Mouse (Mus musculus): ENCODE measurements around the gene Cfap46. TPM values are rescaled to one million over a fixed set of nuclear protein-coding genes. Genes with fewer than 3 reads are reported as not detected.
"Not testable (repeated sequence)": the region's sequence is repeated elsewhere in the genome, so short reads cannot be mapped to it uniquely, and the experiment has no call there.

Cfap46 gene
- total RNA-seq, 2 experiments from 2014 or later, result 0.16 TPM; not detected in 1

DNA sequence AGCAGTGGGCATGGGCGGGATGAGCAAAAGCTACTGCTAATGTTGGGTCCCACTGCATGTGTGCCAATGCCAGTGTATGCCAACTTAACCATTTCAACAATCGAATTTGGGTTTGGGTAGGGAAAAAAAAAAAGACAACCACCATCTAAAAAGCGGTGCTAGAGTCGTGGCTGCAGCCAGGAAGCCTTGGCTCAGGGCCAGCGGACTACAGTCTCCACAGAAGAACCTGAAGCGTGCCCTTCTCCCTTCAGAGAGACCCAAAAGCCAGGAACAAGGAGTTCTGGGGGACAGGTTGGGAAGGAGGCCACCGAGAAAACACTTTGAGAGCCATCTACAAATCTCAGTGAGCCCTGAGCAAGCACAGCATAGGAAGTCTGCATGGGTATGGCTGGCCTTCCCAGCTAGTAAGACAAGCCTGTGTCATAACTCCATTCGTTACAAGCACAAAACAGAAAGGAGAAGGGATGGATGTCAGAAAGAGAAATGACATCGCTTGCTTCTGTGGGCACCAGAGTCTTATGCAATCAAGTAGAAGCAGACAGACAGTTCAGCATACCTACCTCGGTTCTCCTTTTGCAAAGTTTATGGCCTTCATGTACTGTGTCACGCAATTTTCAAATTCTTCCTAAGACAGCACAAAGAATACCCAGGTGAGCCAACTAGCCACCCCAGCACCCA lies 1.6 kb downstream of the Cfap46 start:
- intact Hi-C loops (cut with DNase I), result no loop called here
- DNase-seq (ENCODE audit: low spot score), result no peak

DNA sequence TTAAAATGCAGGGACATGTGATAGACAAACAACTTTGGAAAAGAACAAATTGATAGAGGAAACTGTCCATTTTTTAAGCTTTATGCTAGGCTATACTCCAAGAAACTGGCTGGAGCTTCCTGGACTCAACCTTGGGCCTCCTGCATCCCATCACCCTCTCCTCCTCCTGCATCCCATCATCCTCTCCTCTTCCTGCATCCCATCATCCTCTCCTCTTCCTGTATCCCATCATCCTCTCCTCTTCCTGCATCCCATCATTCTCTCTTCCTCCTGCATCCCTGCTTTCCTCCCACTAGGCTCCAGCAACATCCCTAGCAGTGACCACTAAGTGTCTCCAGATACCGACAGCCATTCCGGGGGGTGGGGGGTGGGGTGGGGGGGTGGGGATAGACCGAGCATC lies 7.2 kb downstream of the Cfap46 start:
- DNase-seq (ENCODE audit: low spot score), result no peak
- intact Hi-C loops (cut with DNase I), result no loop called here

DNA sequence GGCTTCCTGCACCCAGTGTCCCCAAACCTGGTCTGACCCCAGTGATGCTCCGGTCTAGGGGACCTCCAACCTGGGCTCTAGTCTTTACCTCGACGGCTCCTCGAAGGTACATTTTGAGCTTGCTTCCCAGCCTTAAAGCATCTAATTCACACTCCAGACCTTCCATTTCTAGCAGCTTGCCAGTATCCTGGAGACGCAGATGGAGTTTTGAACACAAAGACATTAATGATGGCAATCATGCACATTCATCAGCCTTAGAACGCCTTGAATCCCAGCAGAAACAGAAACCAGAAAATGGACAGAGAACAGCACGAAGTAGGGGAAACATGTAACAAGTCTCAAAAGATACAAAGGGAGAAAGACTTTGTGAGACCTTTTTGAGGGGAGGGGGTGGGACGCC lies 16.7 kb downstream of the Cfap46 start:
- intact Hi-C loops (cut with DNase I), result no loop called here
- DNase-seq (ENCODE audit: low spot score), result no peak

DNA sequence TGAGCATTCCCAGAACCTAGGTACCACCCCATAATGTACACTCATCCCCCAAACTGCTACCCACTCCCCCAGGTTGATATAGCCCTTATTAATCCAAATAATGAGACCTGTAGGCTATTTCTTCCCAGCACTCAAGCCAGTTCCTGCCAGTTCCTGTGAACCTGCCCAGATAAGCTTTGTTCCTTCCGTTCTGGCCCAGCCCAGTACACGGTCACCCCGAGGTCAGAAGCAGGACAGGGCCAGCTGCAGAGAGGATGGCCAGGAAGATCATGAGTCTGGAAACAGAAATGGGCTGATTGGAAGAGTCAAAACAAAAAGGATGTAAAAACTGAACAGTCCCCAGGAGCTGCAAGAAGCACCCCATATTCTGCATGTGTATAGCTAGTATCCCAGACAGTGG lies 20.3 kb downstream of the Cfap46 start:
- DNase-seq (ENCODE audit: low spot score), result no peak
- intact Hi-C loops (cut with DNase I), result no loop called here

DNA sequence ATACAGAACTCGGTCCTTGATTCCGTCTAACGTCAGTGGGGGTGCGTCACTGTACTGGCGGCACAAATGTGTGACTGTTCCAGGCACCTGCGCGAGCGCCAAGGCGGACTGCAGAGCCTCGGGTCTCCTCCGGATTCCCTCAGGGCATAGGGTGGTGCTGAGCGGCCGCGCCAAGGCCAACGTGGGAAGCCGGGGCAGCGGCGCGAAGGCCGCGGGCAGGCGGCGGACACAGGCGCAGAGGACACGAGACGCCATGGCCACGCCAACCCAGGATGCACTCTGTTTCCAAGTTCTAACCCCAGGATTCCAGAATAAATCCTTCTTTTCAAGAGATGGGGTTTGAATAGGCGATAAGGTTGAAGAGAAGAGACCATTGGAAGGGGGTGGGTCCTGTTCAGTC lies 23.7 kb downstream of the Cfap46 start:
- intact Hi-C loops (cut with DNase I), result not testable (repeated sequence)

DNA sequence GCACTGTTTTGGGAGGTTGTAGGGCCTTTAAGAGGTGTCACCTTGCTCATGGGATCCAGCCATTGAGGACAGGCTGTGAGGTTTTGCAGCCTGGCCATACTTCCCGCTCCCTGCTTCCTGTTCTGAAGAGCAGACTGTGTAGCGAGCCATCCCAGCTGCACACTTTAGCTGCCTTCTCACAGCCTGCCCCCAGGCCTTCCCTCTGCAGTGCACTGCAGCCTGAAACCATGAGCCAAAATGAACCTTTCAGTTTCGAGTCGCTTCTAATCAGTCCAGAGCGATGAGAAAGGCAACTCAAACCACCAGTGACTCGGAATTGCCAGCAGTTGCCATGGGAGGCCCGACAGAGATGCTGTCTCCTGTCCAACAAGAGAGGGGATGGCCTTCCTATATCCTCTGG lies 33.9 kb downstream of the Cfap46 start:
- intact Hi-C loops (cut with DNase I), result loop anchor here (2.0 kb wide), 1 partner anchor 211 kb away; no protein-coding TSS in a partner anchor
- no peak for DNase-seq (ENCODE audit: low spot score)

More for the DNA sequence above, 23.7 kb downstream of the Cfap46 start:
- DNase-seq (ENCODE audit: low spot score), result not testable (repeated sequence)

DNA sequence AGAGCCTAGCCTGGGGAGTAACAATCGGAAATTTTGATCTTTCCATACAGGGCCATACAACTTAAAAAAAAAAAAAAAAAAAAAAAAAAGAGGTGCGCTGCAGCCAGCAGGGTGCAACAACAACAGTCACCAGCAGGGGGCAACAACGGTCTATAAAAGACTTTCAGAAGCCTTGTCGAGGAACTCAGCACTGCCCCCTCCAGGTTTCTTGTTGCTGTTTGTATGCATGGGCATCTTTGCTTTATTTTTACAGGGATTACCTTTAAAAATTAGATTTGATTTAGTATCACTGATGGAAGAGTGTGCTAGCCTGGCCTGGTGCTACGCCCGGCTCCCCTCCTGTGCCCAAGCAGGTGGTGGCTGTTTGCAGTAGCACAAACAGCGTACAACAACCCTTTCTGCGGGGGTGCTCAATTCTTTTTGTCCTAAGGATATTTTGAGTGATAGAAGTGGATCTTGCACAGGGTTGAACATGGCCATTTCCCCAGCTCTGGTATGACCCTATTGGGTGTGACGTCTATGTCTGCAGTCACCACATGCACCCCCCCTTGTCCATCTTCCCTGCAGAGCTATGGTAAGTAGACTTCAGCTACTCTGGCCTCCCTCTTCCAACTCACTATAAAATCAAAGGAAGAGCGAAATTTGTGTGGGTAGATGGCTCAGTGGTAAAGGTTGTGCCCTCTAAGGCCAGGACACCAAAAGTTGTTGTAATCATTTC lies 35.4 kb downstream of the Cfap46 start:
- peak; percentile 55 for DNase-seq (ENCODE audit: low spot score)
- intact Hi-C loops (cut with DNase I), result loop anchor here (2.0 kb wide), 1 partner anchor 213 kb away; no protein-coding TSS in a partner anchor

DNA sequence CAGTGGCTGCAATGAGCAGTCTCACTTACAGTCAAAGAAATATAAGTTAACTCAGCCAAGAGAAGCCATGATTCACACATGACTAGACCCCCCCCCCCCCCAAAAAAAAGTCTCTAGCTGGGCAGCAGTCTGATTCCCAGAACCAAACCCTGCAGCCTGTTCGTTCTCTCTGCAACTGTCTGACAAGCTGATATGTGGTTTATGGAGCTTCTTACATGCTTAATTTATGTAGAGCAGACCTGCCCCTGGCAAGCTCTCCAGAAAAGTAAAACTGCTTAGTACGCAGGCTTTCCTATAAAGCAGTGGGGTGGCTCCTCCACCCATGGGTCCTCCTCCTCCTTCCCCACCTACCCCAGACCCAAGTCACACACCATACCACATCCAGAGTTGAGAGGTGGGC lies 50.2 kb downstream of the Cfap46 start:
- no peak for DNase-seq (ENCODE audit: low spot score)
- intact Hi-C loops (cut with DNase I), result no loop called here

DNA sequence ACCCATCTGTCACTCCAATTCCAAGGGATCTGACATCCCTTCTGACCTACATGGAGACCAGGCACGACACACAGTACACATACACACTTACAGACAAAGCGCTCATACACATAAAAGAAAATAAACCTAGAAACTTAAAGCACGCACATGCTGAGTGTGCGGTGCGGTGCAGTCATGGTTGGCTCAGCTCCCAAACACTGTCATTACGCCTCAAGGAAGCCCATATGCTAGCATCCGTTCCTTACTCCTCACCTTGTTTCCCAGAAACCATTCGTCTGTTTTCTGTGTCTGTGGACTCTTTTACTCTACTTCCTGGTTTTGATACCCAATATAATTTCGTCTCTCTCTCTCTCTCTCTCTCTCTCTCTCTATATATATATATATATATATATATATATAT lies 58.5 kb downstream of the Cfap46 start:
- no peak for DNase-seq (ENCODE audit: low spot score)
- intact Hi-C loops (cut with DNase I), result no loop called here

GRCm38 (mm10) chr7:139622568-139622967 lies 61.0 kb downstream of the Cfap46 start:
- intact Hi-C loops (cut with DNase I), result no loop called here
- no peak for DNase-seq (ENCODE audit: low spot score)

- DNase-seq (ENCODE audit: low spot score), result no peak
- intact Hi-C loops (cut with DNase I), result loop anchor here (1.0 kb wide), 1 partner anchor 44 kb away; no protein-coding TSS in a partner anchor
These were observed 67.5 kb downstream of the Cfap46 start for GRCm38 (mm10) chr7:139615767-139616766.

GRCm38 (mm10) chr7:139610328-139610727 lies 73.3 kb downstream of the Cfap46 start:
- no peak for DNase-seq (ENCODE audit: low spot score)
- intact Hi-C loops (cut with DNase I), result no loop called here

GRCm38 (mm10) chr7:139595862-139596261 lies 87.8 kb downstream of the Cfap46 start:
- intact Hi-C loops (cut with DNase I), result no loop called here
- DNase-seq (ENCODE audit: low spot score), result no peak

- DNase-seq (ENCODE audit: low spot score), result no peak
- intact Hi-C loops (cut with DNase I), result no loop called here
These were observed 88.3 kb downstream of the Cfap46 start for GRCm38 (mm10) chr7:139595311-139595710.

- intact Hi-C loops (cut with DNase I), result no loop called here
- DNase-seq (ENCODE audit: low spot score), result no peak
These were observed 92.3 kb downstream of the Cfap46 start for GRCm38 (mm10) chr7:139591311-139591710.

GRCm38 (mm10) chr7:139590302-139590701 lies 93.3 kb downstream of the Cfap46 start:
- no peak for DNase-seq (ENCODE audit: low spot score)
- intact Hi-C loops (cut with DNase I), result no loop called here

DNA sequence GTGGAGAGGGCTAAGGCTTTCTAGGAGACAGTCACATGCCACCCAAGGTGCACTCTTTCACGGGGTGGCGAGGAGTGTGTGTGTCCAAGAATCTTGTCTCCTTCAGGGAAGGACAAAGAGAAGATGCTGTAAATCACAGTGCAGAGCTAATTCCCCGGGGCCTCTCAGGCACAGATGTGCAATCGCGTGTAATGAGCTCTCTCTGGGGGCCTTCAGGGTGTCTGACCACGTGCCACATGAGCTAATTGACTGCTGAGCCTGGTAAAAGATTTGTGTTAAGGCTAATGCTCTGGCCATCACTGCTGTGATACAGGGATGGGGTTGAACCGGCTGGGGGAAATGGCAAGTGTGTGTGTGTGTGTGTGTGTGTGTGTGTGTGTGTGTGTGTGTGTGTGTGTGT lies 95.7 kb downstream of the Cfap46 start:
- intact Hi-C loops (cut with DNase I), result no loop called here

DNA sequence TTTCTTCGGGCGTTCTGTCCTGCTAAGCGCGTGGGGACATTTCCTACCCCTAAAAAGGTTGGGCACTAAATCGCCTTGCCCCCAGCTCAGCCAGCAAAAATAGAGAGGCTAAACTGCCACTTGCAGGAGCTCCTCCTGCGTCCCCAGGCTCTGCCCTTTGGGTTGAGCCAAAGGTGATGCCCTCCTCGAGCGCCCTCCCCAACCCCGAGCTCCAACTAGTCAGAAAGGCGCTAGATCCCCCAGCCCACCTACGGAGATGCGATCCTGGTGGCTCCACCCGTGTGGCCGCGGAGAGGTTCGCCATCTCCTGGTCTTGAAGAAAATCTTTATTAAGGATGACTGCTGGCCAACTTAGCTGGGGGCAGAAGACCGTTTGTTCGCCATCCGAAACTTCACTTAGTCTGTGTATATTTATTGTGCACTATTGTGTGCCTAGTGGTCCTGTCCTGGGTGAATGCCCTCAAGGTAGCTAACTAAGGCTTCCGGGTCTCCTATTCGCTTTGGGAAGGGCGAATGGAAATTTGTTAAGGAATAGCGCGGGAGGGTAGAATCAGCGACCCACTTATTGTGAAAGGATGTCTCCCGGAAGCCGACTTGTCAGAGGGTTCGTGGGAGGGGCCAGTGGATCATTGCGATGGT lies 98.3 kb downstream of the Cfap46 start:
- no peak for DNase-seq (ENCODE audit: low spot score)
- intact Hi-C loops (cut with DNase I), result no loop called here

More for the DNA sequence above, 95.7 kb downstream of the Cfap46 start:
- DNase-seq (ENCODE audit: low spot score), result no peak
